Mouse (Mus musculus) layer of hippocampus, adult 2 months (tissue): ENCODE data around the gene Rap1gap2. TPM values are rescaled to one million over a fixed set of nuclear protein-coding genes. Genes with fewer than 3 reads are reported as not detected.
A peak's percentile ranks its signal among the peaks of the same experiment; 100 is the strongest.

ENCODE experiments used
- DNase-seq, 2 experiments: peaks; one replicate each; pipeline ENCODE4 v3.0.0; 2022; ENCODE audit warnings: low spot score in 2 of 2
- H3K27ac ChIP-seq: fragments of 200-600 bp; 2 replicates; pipeline ENCODE4 v1.8.1; 2022
- H3K4me3 ChIP-seq: fragments of 200-600 bp; 2 replicates; pipeline ENCODE4 v1.8.1; 2022; ENCODE audit warnings: mild to moderate bottlenecking
- CTCF ChIP-seq: fragments of 200-600 bp; conservative IDR thresholded peaks from 2 replicates; pipeline ENCODE4 v1.8.1; 2022; ENCODE audit warnings: antibody characterized with exemption, mild to moderate bottlenecking, moderate library complexity
- total RNA-seq, 2 experiments: library from RNA; stranded (reverse); gene quantifications; 2 replicates each; pipeline ENCODE4 v1.2.3; 2021

Rap1gap2 gene
- total RNA-seq, 2 experiments from 2014 or later, result 129 to 135 TPM

DNA sequence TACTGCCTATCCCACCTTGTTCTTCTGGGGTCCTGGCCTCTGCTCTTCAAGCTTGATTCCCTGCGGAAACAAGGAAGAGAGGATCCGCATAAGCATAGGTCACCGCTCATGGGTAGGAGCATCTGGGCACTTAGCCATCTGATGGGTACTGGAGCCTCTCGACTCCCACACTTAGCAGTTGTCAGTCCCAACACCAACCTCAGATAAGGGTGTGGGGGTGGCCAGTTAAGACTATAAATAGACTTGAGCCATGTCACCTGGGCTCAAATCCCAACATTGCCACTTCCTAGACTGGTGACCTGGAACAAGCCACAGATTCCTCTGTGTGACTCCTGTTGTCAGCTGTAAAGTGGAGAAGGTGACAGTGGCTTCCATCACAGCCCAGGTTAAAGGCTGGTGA is 172.5 kb downstream of the Rap1gap2 start:
- Histone ChIP-seq H3K27ac (no peak overlapping the region), H3K4me3 (no peak overlapping the region)
- no peak for DNase-seq
- no peak for TF ChIP-seq CTCF

DNA sequence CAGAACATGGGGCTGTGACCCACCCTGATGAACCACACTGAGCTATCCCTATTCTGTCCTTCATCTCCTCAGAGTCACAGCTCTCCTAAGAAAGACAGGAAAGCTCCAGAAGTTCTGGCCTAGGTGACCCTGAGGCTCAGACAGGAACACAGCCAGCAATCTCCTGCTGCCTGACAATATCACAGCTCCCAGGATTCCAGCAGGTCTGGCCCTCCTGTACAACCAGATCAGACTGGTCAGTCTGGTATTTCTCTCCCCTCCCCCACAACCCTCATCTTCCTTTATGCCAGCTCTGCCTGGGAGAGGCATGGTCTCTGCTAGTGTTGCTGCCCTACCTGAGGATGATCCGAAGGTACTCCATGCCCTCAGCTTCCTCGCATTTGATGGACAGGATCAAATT is 175.3 kb downstream of the Rap1gap2 start:
- Histone ChIP-seq H3K27ac (no peak overlapping the region), H3K4me3 (no peak overlapping the region)
- TF ChIP-seq CTCF, result no peak
- no peak for DNase-seq

DNA sequence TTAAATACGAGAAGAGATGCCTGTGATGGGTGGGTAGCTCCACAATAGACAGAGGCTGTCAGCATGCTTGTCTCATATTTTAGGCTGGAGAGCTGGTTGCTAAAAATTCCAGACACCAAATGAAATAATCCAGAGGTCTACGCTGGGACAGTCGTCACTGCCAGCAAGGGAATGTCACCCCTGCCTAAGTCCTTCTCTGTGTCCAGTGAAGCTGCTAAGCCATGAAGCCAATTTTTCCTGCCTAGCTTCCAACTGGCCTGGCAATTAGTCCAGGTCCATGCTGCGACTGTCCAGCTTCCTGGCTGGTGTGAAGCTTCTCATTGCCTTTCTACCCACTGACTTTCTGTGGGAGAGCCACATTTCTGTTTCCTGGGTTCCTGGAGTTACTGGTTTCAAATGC is 177.7 kb downstream of the Rap1gap2 start:
- TF ChIP-seq CTCF, result no peak
- H3K4me3 ChIP-seq, result no peak overlapping the region
- no peak overlapping the region for H3K27ac ChIP-seq
- no peak for DNase-seq

- peak; percentile 38 to 47 for DNase-seq
- TF ChIP-seq CTCF, result no peak
- H3K27ac ChIP-seq, result no peak overlapping the region; the same call in 1 of the 2 replicates
- H3K4me3 ChIP-seq, result no peak overlapping the region
These were observed 180.8 kb downstream of the Rap1gap2 start for GRCm38 (mm10) chr11:74429798-74430529.

GRCm38 (mm10) chr11:74426306-74426705 is 184.4 kb downstream of the Rap1gap2 start:
- Histone ChIP-seq H3K4me3 (no peak overlapping the region), H3K27ac (peak overlapping the region; percentile 73)
- no peak for DNase-seq
- no peak for TF ChIP-seq CTCF

DNA sequence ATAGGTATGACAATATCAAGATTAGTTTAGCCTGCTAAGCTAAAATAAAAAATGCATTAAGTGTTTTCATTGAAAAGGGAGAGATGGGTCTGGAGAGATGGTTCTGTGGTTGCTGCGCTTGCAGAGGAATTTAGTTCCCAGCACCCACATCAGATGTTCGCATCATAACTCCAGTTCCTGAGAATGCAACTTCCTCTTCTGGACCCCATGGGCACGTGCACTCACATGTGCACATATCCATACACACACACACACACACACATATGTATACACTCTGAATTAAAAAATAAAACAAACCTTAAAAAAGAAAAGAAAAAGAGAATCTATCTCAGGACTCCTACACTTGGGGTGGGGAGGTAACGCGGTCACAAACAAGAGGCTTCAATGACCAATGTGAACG is 188.7 kb downstream of the Rap1gap2 start:
- TF ChIP-seq CTCF, result no peak
- Histone ChIP-seq H3K4me3 (no peak overlapping the region), H3K27ac (no peak overlapping the region)
- no peak for DNase-seq

GRCm38 (mm10) chr11:74421151-74421550 is 189.6 kb downstream of the Rap1gap2 start:
- DNase-seq, result no peak
- TF ChIP-seq CTCF, result no peak
- Histone ChIP-seq H3K27ac (no peak overlapping the region), H3K4me3 (no peak overlapping the region)

- Histone ChIP-seq H3K4me3 (no peak overlapping the region), H3K27ac (no peak overlapping the region)
- no peak for DNase-seq
- TF ChIP-seq CTCF, result no peak
These were observed 191.1 kb downstream of the Rap1gap2 start for GRCm38 (mm10) chr11:74419601-74420000.

GRCm38 (mm10) chr11:74415736-74416135 is 195.0 kb downstream of the Rap1gap2 start:
- H3K27ac ChIP-seq, result no peak overlapping the region
- no peak for TF ChIP-seq CTCF
- DNase-seq, result no peak

GRCm38 (mm10) chr11:74414112-74414511 is 196.6 kb downstream of the Rap1gap2 start:
- Histone ChIP-seq H3K4me3 (no peak overlapping the region), H3K27ac (peak overlapping the region; percentile 51; the same call in 1 of the 2 replicates)
- TF ChIP-seq CTCF, result no peak
- no peak for DNase-seq

More at GRCm38 (mm10) chr11:74415736-74416135, 195.0 kb downstream of the Rap1gap2 start:
- no peak overlapping the region for H3K4me3 ChIP-seq

DNA sequence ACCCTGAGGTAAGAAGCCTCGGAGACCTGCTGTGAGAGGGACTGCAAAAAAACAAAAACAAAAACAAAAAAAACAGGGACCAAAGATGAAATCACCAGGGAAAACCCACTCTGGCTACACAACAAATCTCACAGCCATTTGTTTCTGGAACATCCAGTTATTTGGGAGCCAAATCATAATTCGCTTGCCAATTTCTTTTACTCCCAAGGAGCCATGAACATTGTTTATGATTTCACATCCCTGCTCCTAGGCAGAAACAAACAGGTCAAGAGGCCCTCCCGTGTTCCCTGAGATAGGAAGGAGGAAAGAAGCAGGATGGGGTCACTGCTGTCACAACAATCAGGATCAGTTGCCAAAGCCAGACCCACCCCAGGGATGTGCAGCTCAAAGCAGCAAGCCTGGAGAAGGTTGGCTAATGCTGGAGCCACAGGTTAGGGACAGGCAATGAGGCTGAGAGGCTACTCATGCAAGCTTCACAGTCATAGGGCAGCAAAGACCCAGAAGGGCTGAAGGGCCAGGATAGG is 197.2 kb downstream of the Rap1gap2 start:
- H3K4me3 ChIP-seq, result no peak overlapping the region
- peak overlapping the region; percentile 51; the same call in 1 of the 2 replicates for H3K27ac ChIP-seq
- no peak for TF ChIP-seq CTCF
- DNase-seq, result peak in 1 of 2 experiments; percentile 32

DNA sequence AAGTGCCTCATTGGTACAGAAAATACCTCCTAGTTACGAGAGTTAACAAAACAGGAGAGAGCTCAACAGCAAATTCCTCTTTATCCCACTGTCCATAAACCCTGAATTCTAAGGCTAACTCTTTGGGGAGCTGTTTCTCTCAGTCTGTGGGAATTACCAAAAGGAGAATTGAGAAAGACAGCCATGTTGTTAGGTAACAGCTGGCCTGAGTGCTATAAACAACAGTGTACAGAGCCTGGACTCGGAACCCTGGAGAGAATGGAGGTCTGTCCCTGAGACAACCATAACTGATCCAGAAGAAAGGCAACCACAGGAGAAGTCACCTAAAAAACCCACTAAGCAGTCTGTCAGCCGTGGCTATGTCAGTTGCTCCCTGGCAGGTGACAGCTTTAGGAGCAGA is 198.3 kb downstream of the Rap1gap2 start:
- peak overlapping the region; percentile 53; the same call in 1 of the 2 replicates for H3K27ac ChIP-seq
- DNase-seq, result no peak
- no peak for TF ChIP-seq CTCF

GRCm38 (mm10) chr11:74411943-74412342 is 198.8 kb downstream of the Rap1gap2 start:
- no peak for DNase-seq
- Histone ChIP-seq H3K4me3 (no peak overlapping the region), H3K27ac (no peak overlapping the region)
- no peak for TF ChIP-seq CTCF

More for the DNA sequence above, 198.3 kb downstream of the Rap1gap2 start:
- H3K4me3 ChIP-seq, result no peak overlapping the region

DNA sequence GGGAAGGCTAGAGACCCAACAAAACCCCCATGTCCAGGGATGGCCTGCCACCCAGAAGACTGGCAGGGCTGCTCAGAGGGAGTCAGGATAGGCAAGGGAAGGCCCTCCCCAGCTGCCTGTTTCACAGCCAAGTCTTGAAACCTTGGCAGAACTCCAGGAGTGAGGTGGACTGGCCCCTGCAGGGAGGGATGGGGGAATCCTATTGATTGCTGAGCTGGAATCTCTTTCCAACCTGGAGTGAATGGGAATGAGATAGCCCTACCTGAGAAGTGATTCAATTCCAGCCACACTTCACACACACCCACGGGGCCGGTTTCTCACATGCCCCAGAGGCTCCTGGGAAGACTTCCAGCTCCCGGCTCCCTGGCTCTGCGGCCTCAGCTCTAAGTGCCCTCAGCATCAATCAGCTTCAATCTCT is 200.9 kb downstream of the Rap1gap2 start:
- H3K27ac ChIP-seq, result peak overlapping the region; percentile 51
- DNase-seq, result peak; percentile 42 to 47

More for the DNA sequence above, 200.9 kb downstream of the Rap1gap2 start:
- H3K4me3 ChIP-seq, result no peak overlapping the region
- no peak for TF ChIP-seq CTCF
